Mouse (Mus musculus) adrenal gland, adult (tissue): ENCODE data around the gene Tmprss11c.
"Not testable (repeated sequence)": the region's sequence is repeated elsewhere in the genome, so short reads cannot be mapped to it uniquely, and the experiment has no call there.

Experiments used
- DNase-seq, 2 experiments: peaks; one replicate each; pipeline ENCODE4 v3.0.0; 2022 to 2023; ENCODE audit warnings: low spot score in 1 of 2; ENCODE audit not compliant: inconsistent age in 2 of 2

Gene Tmprss11c

GRCm38 (mm10) chr5:86289208-86289607, at the start of gene Tmprss11c:
Tmprss11c (minus strand) TSS chr5:86289308.
- DNase-seq = no peak

GRCm38 (mm10) chr5:86318018-86318956, 29.2 kb upstream of the Tmprss11c start:
- not testable (repeated sequence) for DNase-seq

- no peak for DNase-seq
Observed at GRCm38 (mm10) chr5:86306116-86306515, 17.0 kb upstream of the Tmprss11c start.

- DNase-seq = no peak
Observed at GRCm38 (mm10) chr5:86303877-86304276, 14.8 kb upstream of the Tmprss11c start.

GRCm38 (mm10) chr5:86246559-86246958, 42.5 kb downstream of the Tmprss11c start:
- DNase-seq = no peak

- no peak for DNase-seq
Observed at GRCm38 (mm10) chr5:86244880-86245279, 44.2 kb downstream of the Tmprss11c start.

- DNase-seq = no peak
Observed at GRCm38 (mm10) chr5:86244275-86244674, 44.8 kb downstream of the Tmprss11c start.

- DNase-seq = no peak
Observed at GRCm38 (mm10) chr5:86227156-86227853, 61.8 kb downstream of the Tmprss11c start.

GRCm38 (mm10) chr5:86197801-86198200, 91.3 kb downstream of the Tmprss11c start, which contains the start of gene Gnrhr:
Gnrhr (minus strand) TSS chr5:86197901.
- no peak for DNase-seq

GRCm38 (mm10) chr5:86191356-86191755, 97.8 kb downstream of the Tmprss11c start:
- peak in 1 of 2 experiments; percentile 81 for DNase-seq

- peak in 1 of 2 experiments; percentile 64 for DNase-seq
Observed at GRCm38 (mm10) chr5:86190770-86191169, 98.3 kb downstream of the Tmprss11c start.

- peak in 1 of 2 experiments; percentile 37 for DNase-seq
Observed at GRCm38 (mm10) chr5:86190290-86190689, 98.8 kb downstream of the Tmprss11c start.

GRCm38 (mm10) chr5:86187441-86187840, 101.7 kb downstream of the Tmprss11c start:
- DNase-seq = no peak
